Mouse (Mus musculus): Measurements from ENCODE around the gene Siglecf. TPM values are rescaled to one million over a fixed set of nuclear protein-coding genes. Genes with fewer than 3 reads are reported as not detected.
"Not testable (repeated sequence)": the region's sequence is repeated elsewhere in the genome, so short reads cannot be mapped to it uniquely, and the experiment has no call there.

The Siglecf gene
- total RNA-seq (2021): not detected
- long read RNA-seq, experiment 1: 0 reads
- long read RNA-seq, experiment 2: 0 reads

GRCm38 (mm10) chr7:43351154-43351553 is at the start of gene Siglecf:
TSS of gene Siglecf (plus strand) at chr7:43351341.
- DNase-seq: no peak

GRCm38 (mm10) chr7:43305235-43305634 is 45.9 kb upstream of the Siglecf start:
- peak; percentile 19 for DNase-seq

GRCm38 (mm10) chr7:43309069-43309468 is 42.1 kb upstream of the Siglecf start:
- DNase-seq: peak; percentile 27

GRCm38 (mm10) chr7:43311632-43312031 is 39.5 kb upstream of the Siglecf start:
- DNase-seq: no peak

GRCm38 (mm10) chr7:43312386-43313012 is 38.6 kb upstream of the Siglecf start:
- peak; percentile 48 for DNase-seq

- peak; percentile 90 for DNase-seq
Measured at GRCm38 (mm10) chr7:43313013-43313428, 38.1 kb upstream of the Siglecf start, which contains the start of gene Zfp715. TSS of gene Zfp715 (minus strand) at chr7:43313294.

- DNase-seq: no peak
Measured at GRCm38 (mm10) chr7:43326223-43326780, 24.8 kb upstream of the Siglecf start.

GRCm38 (mm10) chr7:43328101-43328500 is 23.0 kb upstream of the Siglecf start:
- no peak for DNase-seq

- DNase-seq: peak; percentile 39
Measured at GRCm38 (mm10) chr7:43333203-43333602, 17.9 kb upstream of the Siglecf start.

GRCm38 (mm10) chr7:43333899-43334298 is 17.2 kb upstream of the Siglecf start:
- DNase-seq: peak; percentile 48

- no peak for DNase-seq
Measured at GRCm38 (mm10) chr7:43340771-43341170, 10.4 kb upstream of the Siglecf start.

- DNase-seq: no peak
Measured at GRCm38 (mm10) chr7:43343191-43343590, 8.0 kb upstream of the Siglecf start.

- DNase-seq: no peak
Measured at GRCm38 (mm10) chr7:43344020-43344419, 7.1 kb upstream of the Siglecf start.

GRCm38 (mm10) chr7:43344491-43344890 is 6.7 kb upstream of the Siglecf start:
- DNase-seq: no peak

- DNase-seq: no peak
Measured at GRCm38 (mm10) chr7:43346148-43346547, 5.0 kb upstream of the Siglecf start.

- DNase-seq: no peak
Measured at GRCm38 (mm10) chr7:43346571-43346970, 4.6 kb upstream of the Siglecf start.

- not testable (repeated sequence) for DNase-seq
Measured at GRCm38 (mm10) chr7:43349623-43350022, 1.5 kb upstream of the Siglecf start.

- DNase-seq: no peak
Measured at GRCm38 (mm10) chr7:43353118-43353517, 2.0 kb downstream of the Siglecf start.

GRCm38 (mm10) chr7:43353758-43354157 is 2.6 kb downstream of the Siglecf start:
- no peak for DNase-seq

- DNase-seq: no peak
Measured at GRCm38 (mm10) chr7:43354893-43355835, 4.0 kb downstream of the Siglecf start.

- no peak for DNase-seq
Measured at GRCm38 (mm10) chr7:43358556-43358955, 7.4 kb downstream of the Siglecf start.

- DNase-seq: no peak
Measured at GRCm38 (mm10) chr7:43361442-43361841, 10.3 kb downstream of the Siglecf start.

GRCm38 (mm10) chr7:43362021-43362420 is 10.9 kb downstream of the Siglecf start:
- DNase-seq: no peak

Measured in gastrocnemius, postnatal 25 days (tissue).